Mouse (Mus musculus) adrenal gland, adult 2 months (tissue): ENCODE data around the gene Slc12a3. TPM values are rescaled to one million over a fixed set of nuclear protein-coding genes. Genes with fewer than 3 reads are reported as not detected.
A peak's percentile ranks its signal among the peaks of the same experiment; 100 is the strongest.

ENCODE experiments used
- DNase-seq: peaks from one replicate; pipeline ENCODE4 v3.0.0; 2021
- long read RNA-seq: library from polyadenylated mRNA; stranded (forward); transcript quantifications from one replicate; pipeline ENCODE4 v2.0.0, GENCODE M21; 2021
- polyA plus RNA-seq: library from polyadenylated mRNA; depleted of rRNA; stranded (reverse); fragments of >200 nt; gene quantifications from 2 replicates; pipeline ENCODE4 v1.2.3, GENCODE M21; 2012; rRNA removed
- total RNA-seq, 2 experiments: library from RNA; stranded (reverse); gene quantifications; 2 replicates each; pipeline ENCODE4 v1.2.3; 2021

Gene Slc12a3
- total RNA-seq (under 1 TPM in 1 of 2 experiments, not detected in 1; 0.12 TPM), polyA plus RNA-seq (0.10 TPM in 1 of 2 replicates, not detected in the other)
- long read RNA-seq: 0 reads

- DNase-seq: no peak
Observed at GRCm38 (mm10) chr8:94328932-94329728, at the start of gene Slc12a3. Slc12a3 (plus strand) TSS chr8:94329201.

- no peak for DNase-seq
Observed at GRCm38 (mm10) chr8:94280001-94280613, 48.9 kb upstream of the Slc12a3 start.

- no peak for DNase-seq
Observed at GRCm38 (mm10) chr8:94282453-94282985, 46.5 kb upstream of the Slc12a3 start.

- DNase-seq: no peak
Observed at GRCm38 (mm10) chr8:94284204-94284603, 44.8 kb upstream of the Slc12a3 start.

GRCm38 (mm10) chr8:94290606-94291005, 38.4 kb upstream of the Slc12a3 start:
- peak; percentile 21 for DNase-seq

GRCm38 (mm10) chr8:94292072-94292471, 36.9 kb upstream of the Slc12a3 start:
- DNase-seq: no peak

GRCm38 (mm10) chr8:94292626-94293025, 36.4 kb upstream of the Slc12a3 start:
- DNase-seq: no peak

GRCm38 (mm10) chr8:94295687-94296086, 33.3 kb upstream of the Slc12a3 start:
- no peak for DNase-seq

GRCm38 (mm10) chr8:94296312-94296991, 32.5 kb upstream of the Slc12a3 start:
- no peak for DNase-seq

- no peak for DNase-seq
Observed at GRCm38 (mm10) chr8:94297101-94297500, 31.9 kb upstream of the Slc12a3 start.

- DNase-seq: no peak
Observed at GRCm38 (mm10) chr8:94300809-94301208, 28.2 kb upstream of the Slc12a3 start.

- no peak for DNase-seq
Observed at GRCm38 (mm10) chr8:94304412-94304811, 24.6 kb upstream of the Slc12a3 start.

GRCm38 (mm10) chr8:94306989-94307513, 21.9 kb upstream of the Slc12a3 start:
- DNase-seq: no peak

GRCm38 (mm10) chr8:94307652-94308051, 21.3 kb upstream of the Slc12a3 start:
- no peak for DNase-seq

GRCm38 (mm10) chr8:94314069-94314468, 14.9 kb upstream of the Slc12a3 start:
- no peak for DNase-seq

GRCm38 (mm10) chr8:94317249-94317648, 11.8 kb upstream of the Slc12a3 start:
- DNase-seq: no peak

- no peak for DNase-seq
Observed at GRCm38 (mm10) chr8:94317691-94318090, 11.3 kb upstream of the Slc12a3 start.

- peak; percentile 53 for DNase-seq
Observed at GRCm38 (mm10) chr8:94320036-94320435, 9.0 kb upstream of the Slc12a3 start.

GRCm38 (mm10) chr8:94322083-94322482, 6.9 kb upstream of the Slc12a3 start:
- DNase-seq: no peak

- DNase-seq: no peak
Observed at GRCm38 (mm10) chr8:94323041-94323440, 6.0 kb upstream of the Slc12a3 start.

GRCm38 (mm10) chr8:94324071-94324470, 4.9 kb upstream of the Slc12a3 start:
- no peak for DNase-seq

GRCm38 (mm10) chr8:94326016-94326415, 3.0 kb upstream of the Slc12a3 start:
- DNase-seq: no peak
